In the genomic region with DNA sequence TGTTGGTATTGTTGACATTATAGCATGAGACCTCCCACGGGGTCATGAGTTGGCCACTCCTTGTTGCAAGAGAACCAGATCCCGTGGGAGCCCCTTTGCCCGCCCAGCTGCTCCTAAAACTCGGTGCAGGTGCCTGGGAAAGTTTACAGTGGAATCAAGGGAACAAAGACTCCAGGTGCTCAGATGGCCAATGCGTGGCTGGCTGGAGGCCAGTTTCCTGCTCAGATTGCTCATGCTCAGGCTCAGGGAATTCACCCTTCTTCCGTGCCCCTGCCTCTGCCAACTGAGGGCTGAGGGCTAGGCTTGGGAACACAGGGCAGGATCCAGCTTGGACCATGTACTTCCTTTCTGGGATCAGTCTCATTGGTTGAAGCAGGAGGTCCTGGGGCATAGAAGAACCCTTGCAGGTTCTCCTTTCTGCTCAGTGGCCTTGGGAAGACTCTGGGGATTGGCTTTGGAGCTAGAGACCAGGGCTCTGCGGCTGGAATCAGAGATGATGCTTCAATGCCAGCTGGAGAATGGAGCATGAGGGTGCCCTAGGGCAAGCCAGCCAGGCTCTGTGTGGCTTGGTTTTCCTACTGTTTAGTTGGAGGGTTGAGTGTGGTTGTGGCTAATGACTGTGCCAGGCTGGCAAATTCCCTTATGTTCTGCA, we compare ENCODE assay signal across 9 mouse cellular contexts. TPM values are rescaled to one million over a fixed set of nuclear protein-coding genes. Genes with fewer than 3 reads are reported as not detected.
DNase-seq lines count a peak whose midpoint lies in the region; ATAC-seq and TF ChIP-seq lines count a peak whose summit lies in the region.
"Had no signal": no experiment of that assay in that cellular context is flagged by ENCODE, and none has a peak within 500 bp of the region (broad histone marks: within the 10 kb centered on the region; RNA-seq: fewer than 3 reads in every experiment).

No protein-coding gene starts in this region.

- ATAC-seq in hindbrain, postnatal 0 days: peak; percentile 46
- no peak for ATAC-seq in hindbrain, embryonic 13.5 days (ENCODE audit: low FRiP score)
- ATAC-seq in embryonic facial prominence, embryonic 15.5 days (ENCODE audit: insufficient number of reproducible peaks, low FRiP score, low TSS enrichment, low read depth): peak; percentile 37; the same call in 1 of the 2 replicates
- no peak for ATAC-seq in midbrain, embryonic 11.5 days (ENCODE audit: low FRiP score)
- no peak for ATAC-seq in megakaryocyte-erythroid progenitor cell, adult 5-6 weeks (replicated peaks; ENCODE audit: low FRiP score, low TSS enrichment, poor library complexity, severe bottlenecking)

- no peak for TF ChIP-seq CTCF in hindbrain, postnatal 0 days (IDR thresholded peaks at IDR 0.05; ENCODE audit: low read depth)

- H3K4me3 ChIP-seq in hindbrain, postnatal 0 days (ENCODE audit: low read length): no peak overlapping the region
- H3K4me3 ChIP-seq in hindbrain, embryonic 13.5 days: no peak overlapping the region
- no peak overlapping the region for H3K4me3 ChIP-seq in embryonic facial prominence, embryonic 15.5 days (replicated peaks)
- no peak overlapping the region for H3K4me3 ChIP-seq in midbrain, embryonic 11.5 days (ENCODE audit: low read depth, low read length)
- H3K4me3 ChIP-seq: hindbrain, embryonic 10.5 days; midbrain, embryonic 12.5 days had no signal

- H3K36me3 ChIP-seq in hindbrain, postnatal 0 days (ENCODE audit: insufficient read depth, low read length): no peaks in the 10 kb centered on the region
- H3K36me3 ChIP-seq in hindbrain, embryonic 13.5 days: no peaks in the 10 kb centered on the region
- H3K36me3 ChIP-seq in embryonic facial prominence, embryonic 15.5 days: no peaks in the 10 kb centered on the region
- H3K36me3 ChIP-seq in midbrain, embryonic 11.5 days (ENCODE audit: control insufficient read depth, insufficient read depth, low read length): no peaks in the 10 kb centered on the region
- H3K36me3 ChIP-seq: hindbrain, embryonic 10.5 days; midbrain, embryonic 12.5 days had no signal

- DNase-seq in hindbrain, postnatal 0 days (ENCODE audit: low spot score): peak; percentile 15
- DNase-seq in kidney, postnatal 10 days: peak; percentile 75
- DNase-seq in ovary, postnatal 36 days (ENCODE audit: low spot score): peak; percentile 43
- DNase-seq in midbrain, embryonic 11.5 days (ENCODE audit: low spot score, missing footprints): no peak

- H3K9me3 ChIP-seq in hindbrain, postnatal 0 days (ENCODE audit: low read length): no peaks in the 10 kb centered on the region
- H3K9me3 ChIP-seq in hindbrain, embryonic 13.5 days: no peaks in the 10 kb centered on the region
- no peaks in the 10 kb centered on the region for H3K9me3 ChIP-seq in embryonic facial prominence, embryonic 15.5 days (replicated peaks)
- no peaks in the 10 kb centered on the region for H3K9me3 ChIP-seq in midbrain, embryonic 11.5 days (ENCODE audit: control insufficient read depth, low read length)
- H3K9me3 ChIP-seq: hindbrain, embryonic 10.5 days; midbrain, embryonic 12.5 days had no signal

- no peaks in the 10 kb centered on the region for H3K27me3 ChIP-seq in hindbrain, postnatal 0 days (ENCODE audit: insufficient read depth, low read length)
- no peaks in the 10 kb centered on the region for H3K27me3 ChIP-seq in hindbrain, embryonic 13.5 days
- no peaks in the 10 kb centered on the region for H3K27me3 ChIP-seq in embryonic facial prominence, embryonic 15.5 days
- no peaks in the 10 kb centered on the region for H3K27me3 ChIP-seq in midbrain, embryonic 11.5 days (ENCODE audit: control insufficient read depth, insufficient read depth, low read length)
- H3K27me3 ChIP-seq: midbrain, embryonic 12.5 days had no signal

- 54% methylated on average over 7 of the region's 7 CpGs for WGBS in hindbrain, postnatal 0 days
- WGBS in hindbrain, embryonic 13.5 days: 73% methylated on average over 7 of the region's 7 CpGs
- WGBS in embryonic facial prominence, embryonic 15.5 days: 54% methylated on average over 7 of the region's 7 CpGs
- 82% methylated on average over 7 of the region's 7 CpGs for WGBS in midbrain, embryonic 11.5 days

- H3K27ac ChIP-seq in hindbrain, postnatal 0 days: no peak overlapping the region
- no peak overlapping the region for H3K27ac ChIP-seq in hindbrain, embryonic 13.5 days
- peak overlapping the region; percentile 53; the same call in 1 of the 2 replicates for H3K27ac ChIP-seq in embryonic facial prominence, embryonic 15.5 days (replicated peaks)
- no peak overlapping the region for H3K27ac ChIP-seq in midbrain, embryonic 11.5 days (ENCODE audit: low read depth, low read length)
- H3K27ac ChIP-seq: hindbrain, embryonic 10.5 days; midbrain, embryonic 12.5 days had no signal

- 0 out of 2 replicates have a peak, but pooled peaks cover 7% of the 10 kb centered on the region for H3K4me1 ChIP-seq in hindbrain, postnatal 0 days (ENCODE audit: insufficient read depth, low read length)
- H3K4me1 ChIP-seq in hindbrain, embryonic 13.5 days (replicated peaks): peaks cover 17% of the 10 kb centered on the region
- H3K4me1 ChIP-seq in embryonic facial prominence, embryonic 15.5 days: peaks cover 28% of the 10 kb centered on the region
- no peaks in the 10 kb centered on the region for H3K4me1 ChIP-seq in midbrain, embryonic 11.5 days (ENCODE audit: control insufficient read depth, insufficient read depth, low read length)

- H3K9ac ChIP-seq in hindbrain, postnatal 0 days (replicated peaks; ENCODE audit: low read length): no peak overlapping the region
- no peak overlapping the region for H3K9ac ChIP-seq in hindbrain, embryonic 13.5 days
- H3K9ac ChIP-seq in embryonic facial prominence, embryonic 15.5 days: no peak overlapping the region
- H3K9ac ChIP-seq in midbrain, embryonic 11.5 days (ENCODE audit: low read length): no peak overlapping the region
- H3K9ac ChIP-seq: midbrain, embryonic 12.5 days had no signal

- H3K4me2 ChIP-seq in hindbrain, postnatal 0 days (ENCODE audit: low read depth, low read length): no peak overlapping the region
- no peak overlapping the region for H3K4me2 ChIP-seq in hindbrain, embryonic 13.5 days
- H3K4me2 ChIP-seq in embryonic facial prominence, embryonic 15.5 days (replicated peaks): no peak overlapping the region
- no peak overlapping the region for H3K4me2 ChIP-seq in midbrain, embryonic 11.5 days
- H3K4me2 ChIP-seq: midbrain, embryonic 12.5 days had no signal

RNA-seq across cellular contexts. Expression of gene Sema4b, which starts 26.2 kb away (rescaled TPM):
- total RNA-seq in hindbrain, postnatal 0 days (2014; rRNA removed): 47.5 and 49.5 TPM in 2 replicates
- 26.6 and 28.1 TPM in 2 replicates for polyA plus RNA-seq in hindbrain, postnatal 0 days (2015; fragmentation: Nextera tagmentation; extraction: Ambion mirVana)
- polyA plus RNA-seq in hindbrain, embryonic 13.5 days (2015; fragmentation: Nextera tagmentation; extraction: Ambion mirVana): 23.9 and 26.5 TPM in 2 replicates
- 23.0 and 25.2 TPM in 2 replicates for polyA plus RNA-seq in embryonic facial prominence, embryonic 15.5 days (2015; fragmentation: Nextera tagmentation; extraction: Ambion mirVana)
- 9.6 and 10.5 TPM in 2 replicates for polyA plus RNA-seq in midbrain, embryonic 11.5 days (2014; fragmentation: Nextera tagmentation; extraction: Ambion mirVana)
- 8.3 and 13.4 TPM in 2 replicates for total RNA-seq in megakaryocyte-erythroid progenitor cell, adult 5-6 weeks (2014; fragmentation: Nextera tagmentation)
- total RNA-seq in megakaryocyte-erythroid progenitor cell, adult 5-6 weeks (2017): 3.2 and 3.4 TPM in 2 replicates

RNA-seq across cellular contexts. Expression of gene Idh2, which starts 45.2 kb away (rescaled TPM):
- total RNA-seq in hindbrain, postnatal 0 days (2014; rRNA removed): 126 and 161 TPM in 2 replicates
- polyA plus RNA-seq in hindbrain, postnatal 0 days (2015; fragmentation: Nextera tagmentation; extraction: Ambion mirVana): 152 and 158 TPM in 2 replicates
- polyA plus RNA-seq in hindbrain, embryonic 13.5 days (2015; fragmentation: Nextera tagmentation; extraction: Ambion mirVana): 237 and 256 TPM in 2 replicates
- polyA plus RNA-seq in embryonic facial prominence, embryonic 15.5 days (2015; fragmentation: Nextera tagmentation; extraction: Ambion mirVana): 546 and 574 TPM in 2 replicates
- polyA plus RNA-seq in midbrain, embryonic 11.5 days (2014; fragmentation: Nextera tagmentation; extraction: Ambion mirVana): 349 and 357 TPM in 2 replicates
- total RNA-seq in megakaryocyte-erythroid progenitor cell, adult 5-6 weeks (2014; fragmentation: Nextera tagmentation): 80.7 and 102 TPM in 2 replicates
- 117 and 132 TPM in 2 replicates for total RNA-seq in megakaryocyte-erythroid progenitor cell, adult 5-6 weeks (2017)

Comparison
In these comparisons a context has a peak if more than half of its experiments do, and no peak if none do; other contexts are left out.
1. ATAC-seq: peak in hindbrain, postnatal 0 days (single experiment) and embryonic facial prominence, embryonic 15.5 days (single experiment); none in hindbrain, embryonic 13.5 days (single experiment), midbrain, embryonic 11.5 days (single experiment) and megakaryocyte-erythroid progenitor cell, adult 5-6 weeks (single experiment).